Mouse (Mus musculus): ENCODE data around the gene Ube2f. TPM values are rescaled to one million over a fixed set of nuclear protein-coding genes. Genes with fewer than 3 reads are reported as not detected.

Ube2f gene
- 86.2 and 87.1 TPM in 2 replicates for polyA plus RNA-seq (2016; fragmentation: Nextera tagmentation; extraction: Ambion mirVana)

DNA sequence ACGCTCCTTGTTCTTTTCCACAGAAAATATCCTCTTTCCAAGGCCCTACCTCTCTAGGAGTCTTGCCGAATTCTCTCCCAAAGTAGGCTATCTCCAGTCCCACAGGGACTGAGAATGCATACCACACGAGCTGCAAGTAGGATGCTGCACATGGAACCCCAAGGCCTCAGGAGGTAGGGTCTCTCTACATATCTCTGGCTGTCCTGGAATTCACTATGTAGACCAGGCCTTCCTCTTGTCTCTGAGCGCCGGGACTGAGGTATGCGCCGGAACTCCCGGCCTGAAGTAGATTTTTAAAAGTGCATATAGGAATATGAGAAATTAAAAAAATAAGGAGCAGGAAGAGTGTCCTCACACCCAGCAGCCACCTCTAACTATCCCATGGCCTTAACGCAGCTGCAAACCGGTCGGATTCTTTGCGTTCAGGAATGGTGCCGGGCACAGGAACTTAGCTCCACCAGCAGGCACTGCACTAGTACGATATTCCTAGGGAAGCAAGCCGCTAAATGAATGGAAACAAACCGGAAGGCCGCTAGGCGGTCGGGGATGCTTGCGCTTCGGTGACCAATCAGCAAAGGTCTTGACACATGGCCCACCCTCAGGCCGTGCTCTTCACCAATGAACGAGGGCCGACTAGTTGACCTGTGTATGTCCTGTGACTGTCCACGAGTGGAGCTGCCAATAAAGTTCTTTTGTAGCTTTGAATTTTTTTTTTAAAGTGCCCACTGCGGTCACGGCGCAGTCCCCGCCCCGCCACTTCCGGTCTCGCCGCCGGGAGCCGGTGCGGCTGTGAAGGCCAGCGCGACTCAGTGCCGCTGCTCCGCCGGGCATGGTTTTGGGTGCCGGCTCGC is at the start of gene Ube2f:
TSS of gene Ube2f (plus strand) at position 741 of the 851 bp plus-strand sequence.
- H3K4me1 ChIP-seq (replicated peaks), result peaks cover 28% of the 10 kb centered on the region
- H3K27ac ChIP-seq, result peak within 1 kb of the TSS; percentile 93
- H3K4me3 ChIP-seq, result peak within 1 kb of the TSS; percentile 99
- WGBS, result under 1% methylated on average over 43 of the region's 43 CpGs
- no peaks in the 10 kb centered on the region for H3K9me3 ChIP-seq
- no peaks in the 10 kb centered on the region for H3K27me3 ChIP-seq (ENCODE audit: insufficient read depth, poor library complexity, severe bottlenecking)
- H3K36me3 ChIP-seq, result peaks cover 4% of the 10 kb centered on the region; the same call in 1 of the 2 replicates
- DNase-seq (ENCODE audit: low spot score), result peak; percentile 95

- H3K36me3 ChIP-seq, result no peaks in the 10 kb centered on the region
- 54% methylated on average over 3 of the region's 3 CpGs for WGBS
- H3K4me1 ChIP-seq (replicated peaks), result 0 out of 2 replicates have a peak, but pooled peaks cover 7% of the 10 kb centered on the region
- no peak for DNase-seq (ENCODE audit: low spot score)
- no peaks in the 10 kb centered on the region for H3K27me3 ChIP-seq (ENCODE audit: insufficient read depth, poor library complexity, severe bottlenecking)
- no peaks in the 10 kb centered on the region for H3K9me3 ChIP-seq
- H3K27ac ChIP-seq, result no peak overlapping the region
- no peak overlapping the region for H3K4me3 ChIP-seq
Observed at GRCm38 (mm10) chr1:91201122-91201521, 49.0 kb upstream of the Ube2f start.

GRCm38 (mm10) chr1:91204221-91204765 is 45.8 kb upstream of the Ube2f start:
- Histone ChIP-seq H3K27ac (no peak overlapping the region), H3K4me3 (no peak overlapping the region), H3K27me3 (ENCODE audit: insufficient read depth, poor library complexity, severe bottlenecking) (no peaks in the 10 kb centered on the region), H3K4me1 (replicated peaks) (0 out of 2 replicates have a peak, but pooled peaks cover 7% of the 10 kb centered on the region), H3K36me3 (no peaks in the 10 kb centered on the region), H3K9me3 (no peaks in the 10 kb centered on the region)
- no peak for DNase-seq (ENCODE audit: low spot score)
- WGBS, result 84% methylated on average over 5 of the region's 5 CpGs

GRCm38 (mm10) chr1:91205651-91206050 is 44.5 kb upstream of the Ube2f start:
- no peaks in the 10 kb centered on the region for H3K9me3 ChIP-seq
- no peaks in the 10 kb centered on the region for H3K27me3 ChIP-seq (ENCODE audit: insufficient read depth, poor library complexity, severe bottlenecking)
- DNase-seq (ENCODE audit: low spot score), result no peak
- H3K4me1 ChIP-seq (replicated peaks), result 0 out of 2 replicates have a peak, but pooled peaks cover 7% of the 10 kb centered on the region
- 82% methylated on average over 6 of the region's 6 CpGs for WGBS
- H3K27ac ChIP-seq, result no peak overlapping the region
- H3K36me3 ChIP-seq, result no peaks in the 10 kb centered on the region
- H3K4me3 ChIP-seq, result no peak overlapping the region

DNA sequence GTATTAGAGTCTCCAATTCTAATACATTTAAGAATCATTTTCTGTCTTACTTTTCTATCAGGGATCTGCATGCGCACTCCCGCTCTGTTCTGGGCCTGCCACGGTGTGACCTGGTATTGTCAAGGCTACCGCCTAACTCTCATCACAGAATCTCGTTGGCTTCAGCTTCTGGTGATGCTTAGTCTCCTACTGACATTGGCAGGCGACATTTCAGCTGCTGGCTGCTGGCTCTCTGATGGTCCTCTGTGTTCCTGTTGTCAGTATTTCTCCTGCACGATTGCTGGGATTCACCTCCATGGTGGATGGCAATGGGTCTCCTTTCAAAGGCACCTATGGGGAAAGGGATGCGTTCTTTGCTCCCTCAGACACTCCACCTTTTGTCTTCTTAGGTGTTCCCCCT is 43.8 kb upstream of the Ube2f start:
- no peaks in the 10 kb centered on the region for H3K9me3 ChIP-seq
- 81% methylated on average over 8 of the region's 8 CpGs for WGBS
- H3K27ac ChIP-seq, result no peak overlapping the region
- peaks cover 9% of the 10 kb centered on the region; the same call in 1 of the 2 replicates for H3K4me1 ChIP-seq (replicated peaks)
- no peaks in the 10 kb centered on the region for H3K27me3 ChIP-seq (ENCODE audit: insufficient read depth, poor library complexity, severe bottlenecking)
- no peak overlapping the region for H3K4me3 ChIP-seq
- H3K36me3 ChIP-seq, result no peaks in the 10 kb centered on the region
- DNase-seq (ENCODE audit: low spot score), result no peak

DNA sequence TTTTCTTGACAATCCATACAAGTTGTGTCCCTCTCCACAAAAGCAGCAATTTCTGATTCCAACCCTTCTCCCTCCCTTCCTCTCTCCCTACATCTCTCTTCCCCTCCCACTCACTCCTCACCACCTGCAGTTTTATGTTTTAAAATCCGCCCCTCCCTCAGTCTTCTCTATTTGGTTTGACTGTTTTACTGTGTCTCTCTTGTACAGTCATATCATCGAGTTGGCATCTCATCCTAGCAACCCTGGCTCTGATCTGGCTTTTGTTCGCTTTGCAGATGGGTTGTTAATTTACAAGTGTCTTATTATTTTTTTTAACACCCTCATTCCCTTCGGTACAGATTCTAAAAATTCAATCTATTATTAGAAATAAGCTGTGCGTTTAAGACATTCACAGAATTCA is 43.2 kb upstream of the Ube2f start:
- H3K9me3 ChIP-seq, result no peaks in the 10 kb centered on the region
- no peak for DNase-seq (ENCODE audit: low spot score)
- no peak overlapping the region for H3K4me3 ChIP-seq
- peaks cover 8% of the 10 kb centered on the region; the same call in 1 of the 2 replicates for H3K4me1 ChIP-seq (replicated peaks)
- WGBS, result 91% methylated on average over 5 of the region's 5 CpGs
- no peak overlapping the region for H3K27ac ChIP-seq
- H3K36me3 ChIP-seq, result no peaks in the 10 kb centered on the region
- H3K27me3 ChIP-seq (ENCODE audit: insufficient read depth, poor library complexity, severe bottlenecking), result no peaks in the 10 kb centered on the region

DNA sequence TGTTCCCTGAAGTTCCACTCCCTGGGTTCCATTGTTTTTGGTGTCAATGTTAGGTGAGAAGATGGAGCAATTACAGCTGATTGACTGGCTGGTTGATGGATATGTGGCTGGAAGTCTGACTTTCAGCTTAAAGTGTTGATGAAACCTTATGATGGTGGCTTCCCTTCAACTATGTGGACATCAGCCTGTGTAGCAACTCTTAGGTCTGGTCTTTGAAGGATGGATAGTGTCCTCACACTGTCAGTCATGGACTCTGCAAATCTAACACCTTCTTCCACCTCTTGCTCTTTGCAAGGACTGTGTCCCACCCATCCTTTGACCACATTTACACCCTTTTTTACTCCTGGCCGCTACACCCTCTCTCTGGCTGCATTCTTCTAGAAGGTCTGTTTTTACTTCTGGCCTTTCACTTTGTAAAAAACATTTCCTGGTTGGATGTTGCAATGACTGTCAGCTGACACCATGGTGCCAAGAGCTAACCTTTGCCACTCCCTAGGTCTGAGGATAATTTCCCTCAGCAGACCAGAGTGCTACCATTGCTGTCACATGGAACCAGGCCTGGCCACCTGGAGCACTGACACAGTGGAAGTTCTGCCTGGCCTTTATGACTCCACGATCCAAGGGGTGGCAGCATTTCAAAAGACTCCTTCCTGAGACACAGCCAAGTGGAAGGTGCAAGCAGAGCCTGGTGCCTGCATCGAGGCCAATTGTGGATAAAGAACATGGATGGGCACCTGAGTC is 42.6 kb upstream of the Ube2f start:
- 76% methylated on average over 3 of the region's 3 CpGs for WGBS
- Histone ChIP-seq H3K27me3 (ENCODE audit: insufficient read depth, poor library complexity, severe bottlenecking) (no peaks in the 10 kb centered on the region), H3K36me3 (no peaks in the 10 kb centered on the region), H3K9me3 (no peaks in the 10 kb centered on the region), H3K4me3 (no peak overlapping the region), H3K27ac (no peak overlapping the region), H3K4me1 (replicated peaks) (peaks cover 8% of the 10 kb centered on the region; the same call in 1 of the 2 replicates)
- no peak for DNase-seq (ENCODE audit: low spot score)

DNA sequence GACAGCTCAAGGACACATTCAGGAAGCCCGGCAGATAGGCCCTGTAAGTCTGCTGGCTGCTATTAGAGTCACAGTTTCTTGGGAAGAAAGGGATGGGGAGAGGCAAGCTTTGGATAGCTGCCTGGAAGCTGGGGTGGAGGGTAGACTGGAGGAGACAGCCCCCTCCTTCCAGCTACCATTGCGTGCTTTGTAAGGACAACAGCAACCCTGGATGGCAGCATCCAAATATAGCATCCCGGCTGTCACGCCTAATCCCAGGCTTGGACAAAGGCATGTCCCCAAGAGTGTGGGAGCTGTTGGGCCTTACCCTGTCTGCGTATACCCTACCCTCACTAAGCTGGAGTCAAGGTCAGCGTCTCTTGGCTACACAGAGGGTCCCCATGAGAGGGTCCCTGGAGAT is 40.8 kb upstream of the Ube2f start:
- DNase-seq (ENCODE audit: low spot score), result no peak
- Histone ChIP-seq H3K4me1 (replicated peaks) (peaks cover 16% of the 10 kb centered on the region; the same call in 1 of the 2 replicates), H3K4me3 (no peak overlapping the region), H3K27ac (no peak overlapping the region), H3K36me3 (no peaks in the 10 kb centered on the region), H3K9me3 (no peaks in the 10 kb centered on the region), H3K27me3 (ENCODE audit: insufficient read depth, poor library complexity, severe bottlenecking) (no peaks in the 10 kb centered on the region)
- WGBS, result 82% methylated on average over 6 of the region's 6 CpGs

- Histone ChIP-seq H3K36me3 (no peaks in the 10 kb centered on the region), H3K4me3 (no peak overlapping the region), H3K4me1 (replicated peaks) (peaks cover 16% of the 10 kb centered on the region; the same call in 1 of the 2 replicates), H3K9me3 (no peaks in the 10 kb centered on the region), H3K27me3 (ENCODE audit: insufficient read depth, poor library complexity, severe bottlenecking) (no peaks in the 10 kb centered on the region), H3K27ac (no peak overlapping the region)
- no peak for DNase-seq (ENCODE audit: low spot score)
- 89% methylated on average over 6 of the region's 6 CpGs for WGBS
Observed at GRCm38 (mm10) chr1:91209785-91210184, 40.3 kb upstream of the Ube2f start.

GRCm38 (mm10) chr1:91211099-91211498 is 39.0 kb upstream of the Ube2f start:
- Histone ChIP-seq H3K9me3 (no peaks in the 10 kb centered on the region), H3K27ac (no peak overlapping the region), H3K27me3 (ENCODE audit: insufficient read depth, poor library complexity, severe bottlenecking) (no peaks in the 10 kb centered on the region), H3K36me3 (no peaks in the 10 kb centered on the region), H3K4me3 (no peak overlapping the region), H3K4me1 (replicated peaks) (peaks cover 12% of the 10 kb centered on the region; the same call in 1 of the 2 replicates)
- DNase-seq (ENCODE audit: low spot score), result peak; percentile 51
- WGBS, result 79% methylated on average over 1 of the region's 1 CpGs

DNA sequence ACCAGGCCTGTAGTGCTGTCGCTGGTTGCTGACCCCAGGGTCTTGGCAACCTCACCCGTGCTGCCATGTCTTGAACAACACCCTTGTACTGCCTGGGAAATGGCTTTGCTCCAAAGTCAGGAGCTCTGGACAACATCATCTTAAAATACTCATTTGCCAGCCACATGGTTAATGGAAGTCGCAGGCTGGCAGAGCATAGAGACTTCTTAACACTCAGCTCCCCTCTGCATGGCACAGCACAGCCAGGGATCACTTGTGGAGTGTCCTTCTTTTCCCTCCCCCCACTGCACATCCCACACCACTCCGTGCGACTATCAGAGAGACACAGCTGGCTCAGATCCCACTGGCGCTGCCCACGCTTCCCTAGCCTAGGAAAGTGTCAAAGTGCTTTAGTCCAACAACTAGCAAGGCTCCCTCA is 38.5 kb upstream of the Ube2f start:
- 85% methylated on average over 7 of the region's 7 CpGs for WGBS
- no peak overlapping the region for H3K27ac ChIP-seq
- no peak for DNase-seq (ENCODE audit: low spot score)

GRCm38 (mm10) chr1:91215264-91215663 is 34.8 kb upstream of the Ube2f start:
- no peak overlapping the region for H3K27ac ChIP-seq
- 95% methylated on average over 1 of the region's 1 CpGs for WGBS
- H3K27me3 ChIP-seq (ENCODE audit: insufficient read depth, poor library complexity, severe bottlenecking), result no peaks in the 10 kb centered on the region
- H3K4me3 ChIP-seq, result no peak overlapping the region
- no peaks in the 10 kb centered on the region for H3K9me3 ChIP-seq
- DNase-seq (ENCODE audit: low spot score), result no peak
- H3K4me1 ChIP-seq (replicated peaks), result peaks cover 12% of the 10 kb centered on the region; the same call in 1 of the 2 replicates
- H3K36me3 ChIP-seq, result no peaks in the 10 kb centered on the region

More for the DNA sequence above, 38.5 kb upstream of the Ube2f start:
- Histone ChIP-seq H3K9me3 (no peaks in the 10 kb centered on the region), H3K4me3 (no peak overlapping the region), H3K4me1 (replicated peaks) (peaks cover 12% of the 10 kb centered on the region; the same call in 1 of the 2 replicates), H3K27me3 (ENCODE audit: insufficient read depth, poor library complexity, severe bottlenecking) (no peaks in the 10 kb centered on the region), H3K36me3 (no peaks in the 10 kb centered on the region)
